Mouse (Mus musculus) kidney, postnatal 0 days (tissue): ENCODE results near the gene Col7a1. TPM values are rescaled to one million over a fixed set of nuclear protein-coding genes. Genes with fewer than 3 reads are reported as not detected.

Experiments
- ATAC-seq: fragments of 200-750 bp; cut with Nextera tagmentation; replicated peaks from 2 replicates; pipeline ENCODE4 v1.8.0; 2017; ENCODE audit warnings: low read depth, moderate number of reproducible peaks, moderate TSS enrichment, moderate library complexity; ENCODE audit not compliant: low FRiP score
- DNase-seq: peaks from one replicate; pipeline ENCODE4 v3.0.0-alpha.2; 2016; ENCODE audit warnings: low spot score
- H3K27ac ChIP-seq: fragments of 300-500 bp; sonication (generic); 2 replicates; pipeline ENCODE4 v1.5.1; 2014; ENCODE audit warnings: mild to moderate bottlenecking
- H3K27me3 ChIP-seq: fragments of 300-500 bp; sonication (generic); 2 replicates; pipeline ENCODE4 v1.6.1; 2014; ENCODE audit warnings: low read length, mixed read lengths; ENCODE audit not compliant: insufficient read depth
- H3K36me3 ChIP-seq: fragments of 300-500 bp; sonication (generic); 2 replicates; pipeline ENCODE4 v1.6.1; 2014; ENCODE audit warnings: low read length, mixed read lengths; ENCODE audit not compliant: insufficient read depth
- H3K4me1 ChIP-seq: fragments of 300-500 bp; sonication (generic); replicated peaks from 2 replicates; pipeline ENCODE4 v1.6.1; 2014; ENCODE audit warnings: antibody characterized with exemption, low read length, mixed read lengths; ENCODE audit not compliant: insufficient read depth
- H3K4me2 ChIP-seq: fragments of 300-500 bp; sonication (generic); 2 replicates; pipeline ENCODE4 v1.6.1; 2014; ENCODE audit warnings: mild to moderate bottlenecking, low read length, moderate library complexity, mixed read lengths
- H3K4me3 ChIP-seq: fragments of 300-500 bp; sonication (generic); replicated peaks from 2 replicates; pipeline ENCODE4 v1.5.1; 2014; ENCODE audit warnings: low read depth, low read length
- H3K9ac ChIP-seq: fragments of 300-500 bp; sonication (generic); 2 replicates; pipeline ENCODE4 v1.6.1; 2014; ENCODE audit warnings: low read depth, low read length
- H3K9me3 ChIP-seq: fragments of 300-500 bp; sonication (generic); replicated peaks from 2 replicates; pipeline ENCODE4 v1.6.1; 2016; ENCODE audit warnings: low read length, inconsistent platforms, mixed read lengths
- CTCF ChIP-seq: IDR thresholded peaks from 2 replicates; pipeline ENCODE4 v1.5.1; 2016; ENCODE audit warnings: antibody characterized with exemption, low read depth, mild to moderate bottlenecking, moderate library complexity
- WGBS: fragments of 180-500 bp; shearing (Covaris S2); extraction: QIAGEN DNeasy Blood & Tissue Kit; methylation state at CpG from one replicate; pipeline ENCODE4 v1.1.7; 2014; 5-methylcytosine and 5-hydroxymethylcytosine counted together
- polyA plus RNA-seq: library from polyadenylated mRNA; unstranded; fragments of >200 nt; fragmentation: Nextera tagmentation; extraction: Ambion mirVana; gene quantifications from 2 replicates; pipeline ENCODE4 v1.2.1, GENCODE M21; 2015

Col7a1 gene
- polyA plus RNA-seq, 1 experiment from 2014 or later = 3.1 TPM

GRCm38 (mm10) chr9:108982498-108982897 is 29.1 kb downstream of the Col7a1 start:
- H3K9ac ChIP-seq = no peak overlapping the region
- no peak overlapping the region for H3K4me2 ChIP-seq
- no peak overlapping the region for H3K27ac ChIP-seq
- TF ChIP-seq CTCF = no peak
- no peaks in the 10 kb centered on the region for H3K27me3 ChIP-seq
- 69% methylated on average over 8 of the region's 8 CpGs for WGBS
- H3K4me1 ChIP-seq = no peaks in the 10 kb centered on the region
- H3K36me3 ChIP-seq = no peaks in the 10 kb centered on the region
- DNase-seq = no peak
- no peak for ATAC-seq
- H3K9me3 ChIP-seq = no peaks in the 10 kb centered on the region
- H3K4me3 ChIP-seq = no peak overlapping the region

- Histone ChIP-seq H3K9ac (no peak overlapping the region), H3K36me3 (no peaks in the 10 kb centered on the region), H3K4me3 (no peak overlapping the region), H3K4me2 (no peak overlapping the region), H3K4me1 (0 out of 2 replicates have a peak, but pooled peaks cover 2% of the 10 kb centered on the region), H3K27ac (no peak overlapping the region), H3K27me3 (no peaks in the 10 kb centered on the region), H3K9me3 (no peaks in the 10 kb centered on the region)
- DNase-seq (no peak), ATAC-seq (no peak)
- WGBS = 69% methylated on average over 9 of the region's 9 CpGs
- TF ChIP-seq CTCF = no peak
Observed at GRCm38 (mm10) chr9:108983209-108983608, 29.8 kb downstream of the Col7a1 start.

GRCm38 (mm10) chr9:108985710-108986109 is 32.3 kb downstream of the Col7a1 start, which contains the start of gene Ucn2:
Gene Ucn2, plus strand, starts transcription at chr9:108986010.
- 84% methylated on average over 4 of the region's 4 CpGs for WGBS
- no peak within 1 kb of the TSS for H3K9ac ChIP-seq
- H3K4me2 ChIP-seq = no peak within 1 kb of the TSS
- H3K4me3 ChIP-seq = no peak within 1 kb of the TSS
- H3K27me3 ChIP-seq = no peaks in the 10 kb centered on the region
- no peaks in the 10 kb centered on the region for H3K36me3 ChIP-seq
- H3K27ac ChIP-seq = no peak within 1 kb of the TSS
- H3K9me3 ChIP-seq = no peaks in the 10 kb centered on the region
- peaks cover 13% of the 10 kb centered on the region; the same call in 1 of the 2 replicates for H3K4me1 ChIP-seq
- ATAC-seq = no peak
- DNase-seq = no peak
- TF ChIP-seq CTCF = no peak

GRCm38 (mm10) chr9:108987704-108988350 is 34.4 kb downstream of the Col7a1 start:
- Histone ChIP-seq H3K4me1 (peaks cover 19% of the 10 kb centered on the region; the same call in 1 of the 2 replicates), H3K27me3 (no peaks in the 10 kb centered on the region), H3K9me3 (no peaks in the 10 kb centered on the region), H3K27ac (no peak overlapping the region), H3K4me2 (peak overlapping the region; percentile 30), H3K4me3 (no peak overlapping the region; the same call in 1 of the 2 replicates), H3K9ac (no peak overlapping the region), H3K36me3 (no peaks in the 10 kb centered on the region)
- ATAC-seq (no peak), DNase-seq (peak; percentile 39)
- no peak for TF ChIP-seq CTCF
- 25% methylated on average over 13 of the region's 15 CpGs for WGBS

- H3K9ac ChIP-seq = no peak overlapping the region
- no peaks in the 10 kb centered on the region for H3K36me3 ChIP-seq
- no peaks in the 10 kb centered on the region for H3K9me3 ChIP-seq
- WGBS = 83% methylated on average over 4 of the region's 4 CpGs
- H3K4me1 ChIP-seq = peaks cover 19% of the 10 kb centered on the region; the same call in 1 of the 2 replicates
- H3K27ac ChIP-seq = peak overlapping the region; percentile 93; the same call in 1 of the 2 replicates
- ATAC-seq (no peak), DNase-seq (no peak)
- no peak overlapping the region for H3K4me3 ChIP-seq
- no peaks in the 10 kb centered on the region for H3K27me3 ChIP-seq
- no peak for TF ChIP-seq CTCF
- no peak overlapping the region for H3K4me2 ChIP-seq
Observed at GRCm38 (mm10) chr9:108989802-108990461, 36.5 kb downstream of the Col7a1 start.

- ATAC-seq (no peak), DNase-seq (no peak)
- H3K27ac ChIP-seq = peak overlapping the region; percentile 93; the same call in 1 of the 2 replicates
- no peak for TF ChIP-seq CTCF
- WGBS = 62% methylated on average over 7 of the region's 7 CpGs
- H3K4me1 ChIP-seq = peaks cover 19% of the 10 kb centered on the region; the same call in 1 of the 2 replicates
- no peaks in the 10 kb centered on the region for H3K36me3 ChIP-seq
- no peak overlapping the region for H3K4me2 ChIP-seq
- H3K9me3 ChIP-seq = no peaks in the 10 kb centered on the region
- H3K9ac ChIP-seq = no peak overlapping the region
- no peaks in the 10 kb centered on the region for H3K27me3 ChIP-seq
- H3K4me3 ChIP-seq = no peak overlapping the region
Observed at GRCm38 (mm10) chr9:108990462-108990820, 37.1 kb downstream of the Col7a1 start.
